22 mouse cellular contexts compared by ENCODE assay signal in the genomic region with DNA sequence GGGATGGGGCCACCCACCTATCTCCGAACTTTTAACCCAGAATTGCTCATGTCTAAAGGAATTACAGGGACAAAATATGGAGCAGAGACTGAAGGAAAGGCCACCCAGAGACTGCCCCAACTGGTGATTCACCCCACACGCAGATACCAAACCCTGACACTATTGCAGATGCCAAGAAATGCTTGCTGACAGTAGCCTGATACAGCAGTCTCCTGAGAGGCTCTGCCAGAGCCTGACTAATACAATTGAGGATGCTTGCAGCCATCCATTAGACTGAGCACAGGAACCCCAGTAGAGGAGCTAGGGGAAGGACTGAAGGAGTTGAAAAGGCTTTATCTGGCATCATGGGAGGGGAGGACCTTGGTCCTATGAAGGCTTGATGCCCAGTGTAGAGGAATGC.
DNase-seq lines count a peak whose midpoint lies in the region; ATAC-seq lines count a peak whose summit lies in the region.
"Had no signal": no experiment of that assay in that cellular context is flagged by ENCODE, and none has a peak within 500 bp of the region (broad histone marks: within the 10 kb centered on the region; RNA-seq: fewer than 3 reads in every experiment).

No protein-coding gene starts in this region.

- no peak overlapping the region for H3K27ac ChIP-seq in forebrain, embryonic 11.5 days (ENCODE audit: low read depth, low read length)
- no peak overlapping the region for H3K27ac ChIP-seq in heart, embryonic 12.5 days (ENCODE audit: poor library complexity, severe bottlenecking)
- H3K27ac ChIP-seq: embryonic facial prominence, embryonic 10.5 days; embryonic facial prominence, embryonic 12.5 days; forebrain, embryonic 12.5 days had no signal

- no peak overlapping the region for H3K9ac ChIP-seq in forebrain, embryonic 11.5 days (ENCODE audit: low read length)
- no peak overlapping the region for H3K9ac ChIP-seq in heart, embryonic 12.5 days
- H3K9ac ChIP-seq: embryonic facial prominence, embryonic 12.5 days; forebrain, embryonic 12.5 days had no signal

- no peaks in the 10 kb centered on the region for H3K27me3 ChIP-seq in forebrain, embryonic 11.5 days (ENCODE audit: control insufficient read depth, insufficient read depth, low read length)
- H3K27me3 ChIP-seq in heart, embryonic 12.5 days (replicated peaks) = no peaks in the 10 kb centered on the region
- H3K27me3 ChIP-seq: CH12.LX; embryonic facial prominence, embryonic 12.5 days; forebrain, embryonic 12.5 days; Patski had no signal

- H3K36me3 ChIP-seq in forebrain, embryonic 11.5 days (ENCODE audit: control insufficient read depth, insufficient read depth, low read length) = no peaks in the 10 kb centered on the region
- H3K36me3 ChIP-seq in heart, embryonic 12.5 days = no peaks in the 10 kb centered on the region
- H3K36me3 ChIP-seq: embryonic facial prominence, embryonic 10.5 days; embryonic facial prominence, embryonic 12.5 days; forebrain, embryonic 12.5 days; G1E had no signal

- H3K4me2 ChIP-seq in forebrain, embryonic 11.5 days (ENCODE audit: low read depth, low read length, severe bottlenecking) = no peak overlapping the region
- no peak overlapping the region for H3K4me2 ChIP-seq in heart, embryonic 12.5 days
- H3K4me2 ChIP-seq: embryonic facial prominence, embryonic 12.5 days; forebrain, embryonic 12.5 days had no signal

- no peaks in the 10 kb centered on the region for H3K4me1 ChIP-seq in forebrain, embryonic 11.5 days (replicated peaks; ENCODE audit: control insufficient read depth, insufficient read depth, low read length)
- no peaks in the 10 kb centered on the region for H3K4me1 ChIP-seq in heart, embryonic 12.5 days (replicated peaks)
- H3K4me1 ChIP-seq: embryonic facial prominence, embryonic 10.5 days; embryonic facial prominence, embryonic 12.5 days; forebrain, embryonic 12.5 days had no signal

- WGBS in forebrain, embryonic 11.5 days = 85% methylated on average over 2 of the region's 2 CpGs
- WGBS in heart, embryonic 12.5 days = 69% methylated on average over 2 of the region's 2 CpGs

- DNase-seq in adrenal gland, postnatal 36 days = peak; percentile 5 to 9
- no peak for DNase-seq in adrenal gland, postnatal 4 days (ENCODE audit: low spot score in 2 of 2)
- peak; percentile 37 for DNase-seq in Muller cell, postnatal 12 days (ENCODE audit: inconsistent ontology term)
- DNase-seq in forebrain, embryonic 11.5 days (ENCODE audit: low spot score) = no peak
- DNase-seq: adrenal gland, postnatal 10 days; B cell, adult 2 months; cerebellum, adult 11-12 months; cerebellum, adult 2 months; cerebellum, adult 9-10 months; cerebellum, postnatal 10 days; cerebellum, postnatal 25 days had no signal

- H3K9me3 ChIP-seq in forebrain, embryonic 11.5 days (ENCODE audit: control insufficient read depth, low read length) = no peaks in the 10 kb centered on the region
- H3K9me3 ChIP-seq in heart, embryonic 12.5 days (replicated peaks) = no peaks in the 10 kb centered on the region
- H3K9me3 ChIP-seq: embryonic facial prominence, embryonic 10.5 days; embryonic facial prominence, embryonic 12.5 days; forebrain, embryonic 12.5 days; G1E had no signal

- no peak overlapping the region for H3K4me3 ChIP-seq in forebrain, embryonic 11.5 days (ENCODE audit: low read depth, low read length)
- H3K4me3 ChIP-seq in heart, embryonic 12.5 days = no peak overlapping the region
- H3K4me3 ChIP-seq: embryonic facial prominence, embryonic 10.5 days; embryonic facial prominence, embryonic 12.5 days; forebrain, embryonic 12.5 days had no signal

- no peak for ATAC-seq in forebrain, embryonic 11.5 days (replicated peaks; ENCODE audit: low FRiP score)
- ATAC-seq in heart, embryonic 12.5 days (ENCODE audit: insufficient number of reproducible peaks, low FRiP score) = no peak
- ATAC-seq: activated CD4-positive, CD25-positive, alpha-beta regulatory T cell, adult 4 months; CD4-positive, CD25-positive, alpha-beta regulatory T cell, adult 4 months; forebrain, embryonic 14.5 days; forebrain, embryonic 16.5 days; Patski had no signal

Comparison
In these comparisons a context has a peak if more than half of its experiments do, and no peak if none do; other contexts are left out.
1. DNase-seq: peak in adrenal gland, postnatal 36 days (2 of 2) and Muller cell, postnatal 12 days (single experiment); none in adrenal gland, postnatal 4 days (0 of 2) and forebrain, embryonic 11.5 days (single experiment).